Mouse (Mus musculus): ENCODE measurements around the gene Kcnq2. TPM values are rescaled to one million over a fixed set of nuclear protein-coding genes. Genes with fewer than 3 reads are reported as not detected.

Gene Kcnq2
- total RNA-seq, 2 experiments from 2014 or later = not detected

DNA sequence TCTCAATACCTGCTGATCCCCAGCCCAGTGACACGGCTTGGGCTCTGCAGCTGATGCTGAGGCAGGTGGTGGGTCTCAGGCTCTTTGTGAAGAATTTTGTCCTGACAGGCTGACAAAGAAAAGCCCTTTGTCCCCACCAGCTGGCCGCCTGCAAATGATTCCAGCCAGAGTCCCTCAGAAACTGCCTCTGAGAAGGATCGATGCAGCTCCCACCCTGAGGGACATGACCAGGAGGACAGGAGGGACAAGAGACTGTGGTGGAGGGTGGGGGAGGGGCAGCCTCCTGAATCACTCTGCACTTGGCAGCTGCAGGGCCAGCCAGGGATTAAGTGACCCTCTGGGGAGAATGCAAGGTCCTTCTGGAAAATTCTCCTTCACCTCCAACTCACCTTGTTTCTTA, 91.1 kb downstream of the Kcnq2 start:
- intact Hi-C loops (cut with DNase I) = no loop called here
- TF ChIP-seq CTCF (IDR thresholded peaks at IDR 0.05) = no peak
- Histone ChIP-seq H3K27ac (no peak overlapping the region), H3K4me3 (no peak overlapping the region)
- DNase-seq = no peak

DNA sequence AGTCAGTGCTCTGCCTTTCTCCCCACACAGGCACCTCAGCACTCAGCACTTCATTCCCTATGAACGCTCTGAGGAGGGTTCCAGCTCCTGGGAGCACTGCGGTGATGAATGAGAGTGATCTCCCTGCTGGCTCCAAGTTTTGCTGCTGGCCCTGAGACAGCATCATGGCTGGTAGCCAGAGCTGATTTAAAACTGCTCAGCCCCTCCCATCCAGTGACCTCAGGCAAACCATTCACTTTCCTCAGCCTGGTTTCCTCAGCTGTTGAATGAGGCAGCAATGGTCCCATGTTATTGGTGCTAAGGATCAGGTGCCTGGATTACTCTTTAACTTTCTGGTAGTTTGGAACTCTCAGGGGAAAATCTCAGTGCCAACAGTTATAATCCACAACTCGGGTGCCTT, 91.7 kb downstream of the Kcnq2 start, which contains the start of gene Chrna4:
Chrna4 (minus strand) TSS at position 110 of the 400 bp plus-strand sequence.
- no peak for TF ChIP-seq CTCF (IDR thresholded peaks at IDR 0.05)
- intact Hi-C loops (cut with DNase I) = no loop called here
- H3K27ac ChIP-seq = no peak within 1 kb of the TSS
- DNase-seq = peak; percentile 44
- no peak within 1 kb of the TSS for H3K4me3 ChIP-seq

DNA sequence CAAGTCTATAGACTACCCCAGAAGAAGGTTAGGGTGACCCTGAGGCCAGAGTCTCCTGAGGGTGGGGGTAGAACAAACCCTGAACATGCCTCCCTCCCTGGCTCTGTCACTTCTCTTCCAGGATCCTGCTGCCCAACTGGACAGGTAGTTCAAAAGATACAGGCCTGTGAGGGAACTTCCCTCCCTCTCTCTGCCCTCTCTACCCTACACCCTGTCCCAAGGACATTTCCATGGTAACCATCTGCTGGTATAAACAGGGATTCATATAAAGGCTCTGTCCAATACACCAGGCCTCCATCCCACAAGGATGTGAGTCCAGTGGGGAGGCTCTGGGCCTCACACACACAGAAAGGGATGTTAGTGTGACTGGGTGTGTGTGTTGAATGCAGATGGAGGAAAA, 92.7 kb downstream of the Kcnq2 start:
- no peak for TF ChIP-seq CTCF (IDR thresholded peaks at IDR 0.05)
- intact Hi-C loops (cut with DNase I) = no loop called here
- H3K27ac ChIP-seq = no peak overlapping the region
- no peak overlapping the region for H3K4me3 ChIP-seq
- DNase-seq = no peak

DNA sequence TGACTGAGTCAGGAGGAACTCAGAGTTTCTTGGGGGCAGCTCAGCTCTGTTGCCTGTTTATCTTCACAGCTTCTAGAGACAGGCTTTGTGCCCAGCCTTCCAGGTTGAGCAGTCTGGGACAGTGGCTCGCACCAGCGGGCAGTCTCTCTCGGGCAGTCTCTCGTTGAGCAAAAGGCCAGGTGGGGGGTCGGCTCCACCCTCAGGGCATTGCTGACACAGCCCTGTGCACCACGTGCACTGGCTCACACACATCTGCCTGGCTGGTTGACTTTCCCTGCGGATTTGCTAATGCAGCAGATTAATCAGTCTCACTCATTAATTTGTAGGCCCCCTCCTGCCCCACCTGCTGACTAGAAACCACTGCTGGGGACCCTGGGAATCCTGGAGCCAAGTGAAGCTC, 93.2 kb downstream of the Kcnq2 start:
- Histone ChIP-seq H3K27ac (no peak overlapping the region), H3K4me3 (no peak overlapping the region)
- TF ChIP-seq CTCF (IDR thresholded peaks at IDR 0.05) = no peak
- no peak for DNase-seq
- intact Hi-C loops (cut with DNase I) = no loop called here

DNA sequence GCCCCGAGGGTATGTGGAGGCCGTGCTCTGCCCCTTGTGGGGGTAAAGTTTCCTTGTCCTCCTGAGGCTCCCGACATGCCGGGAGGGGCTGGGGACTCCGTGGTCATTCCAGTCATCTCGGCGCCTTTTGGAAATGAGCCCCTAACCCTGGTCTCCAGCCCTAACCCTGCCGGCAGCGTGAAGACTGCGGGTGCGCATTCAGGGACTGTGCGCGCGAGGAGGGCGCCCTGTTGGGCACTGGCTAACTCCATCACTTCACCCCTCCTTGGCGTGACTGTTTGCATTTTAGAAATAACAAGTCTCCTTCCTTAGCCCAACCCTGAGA, 95.8 kb downstream of the Kcnq2 start:
- H3K27ac ChIP-seq = no peak overlapping the region
- peak overlapping the region; percentile 75 for H3K4me3 ChIP-seq
- DNase-seq = no peak
- intact Hi-C loops (cut with DNase I) = no loop called here
- TF ChIP-seq CTCF (IDR thresholded peaks at IDR 0.05) = no peak

DNA sequence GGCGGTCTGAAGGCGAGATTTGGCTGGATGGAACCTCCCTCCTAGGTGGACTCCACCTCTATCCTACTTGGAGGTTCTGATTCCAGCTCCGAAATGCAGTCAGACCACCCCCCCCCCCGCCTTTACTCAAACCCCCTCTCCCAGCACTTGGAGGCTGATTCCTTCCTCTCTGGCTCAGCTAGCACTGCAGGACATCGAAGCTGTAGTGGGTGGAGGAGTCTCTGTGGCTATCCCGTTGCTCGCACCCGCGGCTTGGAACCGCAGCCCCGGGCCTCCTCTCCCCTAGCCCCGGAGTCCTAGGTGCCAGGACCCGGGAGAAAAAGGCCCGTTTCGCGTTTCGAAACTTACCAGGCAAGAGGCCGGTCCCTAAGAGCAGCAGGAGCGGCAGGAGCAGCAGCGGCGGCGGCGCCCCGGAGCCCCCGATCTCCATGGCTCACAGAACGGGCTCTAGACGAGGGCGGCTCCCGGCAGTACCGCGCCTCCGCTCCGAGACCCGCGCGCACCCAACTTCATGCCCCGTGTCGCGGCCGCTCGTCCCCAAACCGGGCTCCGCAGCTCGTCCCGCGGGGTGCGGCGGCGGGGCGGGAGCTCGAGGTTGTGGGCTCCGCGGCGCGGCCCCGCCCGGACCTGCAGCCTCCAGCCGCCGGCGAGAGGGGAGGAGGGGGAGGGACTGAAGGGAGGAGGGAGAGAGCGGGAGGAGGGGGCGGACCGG, 96.3 kb downstream of the Kcnq2 start:
- intact Hi-C loops (cut with DNase I) = no loop called here
- no peak overlapping the region for H3K27ac ChIP-seq
- H3K4me3 ChIP-seq = peak overlapping the region; percentile 75
- no peak for TF ChIP-seq CTCF (IDR thresholded peaks at IDR 0.05)
- DNase-seq = peak; percentile 40

DNA sequence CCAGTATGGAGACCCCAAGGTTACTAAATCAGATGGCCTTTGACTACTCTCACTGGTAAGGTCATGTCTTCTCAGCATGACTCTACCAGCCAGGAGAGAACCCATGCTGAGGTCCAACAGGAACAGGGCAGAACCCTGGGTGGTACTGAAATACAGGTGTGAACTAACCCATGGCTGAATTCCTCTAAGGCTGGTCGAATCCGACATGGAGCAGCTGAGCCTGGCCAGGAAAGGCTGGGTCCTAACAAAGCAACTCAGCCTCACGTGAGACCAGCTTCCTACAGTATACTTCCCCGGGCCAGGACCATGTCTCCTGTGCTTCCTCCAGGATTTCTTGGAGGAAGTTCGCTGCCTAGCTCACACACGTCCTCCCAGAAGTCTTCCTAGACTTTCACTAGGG, 98.5 kb downstream of the Kcnq2 start:
- intact Hi-C loops (cut with DNase I) = no loop called here
- no peak for DNase-seq
- Histone ChIP-seq H3K4me3 (no peak overlapping the region), H3K27ac (no peak overlapping the region)
- TF ChIP-seq CTCF (IDR thresholded peaks at IDR 0.05) = no peak

DNA sequence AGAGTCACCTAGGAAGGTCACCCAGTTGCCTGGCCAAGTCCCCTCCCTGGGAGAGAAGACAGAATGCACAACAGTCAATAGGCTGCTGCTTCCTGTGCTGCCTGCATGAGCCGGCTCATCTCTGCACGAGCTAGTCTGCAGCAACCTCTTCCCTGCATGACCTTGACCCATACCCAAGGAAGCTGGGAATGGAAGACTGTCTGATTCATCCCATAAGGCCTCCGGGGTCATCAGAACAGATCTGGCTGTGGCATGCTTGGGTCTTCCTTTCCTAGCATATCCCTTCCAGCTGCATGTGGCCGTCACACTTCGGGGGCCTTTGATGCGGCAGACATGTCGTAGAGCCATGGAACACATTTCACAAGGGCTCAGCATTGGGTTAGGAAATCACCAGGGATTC, 99.9 kb downstream of the Kcnq2 start:
- Histone ChIP-seq H3K4me3 (no peak overlapping the region), H3K27ac (no peak overlapping the region)
- TF ChIP-seq CTCF (IDR thresholded peaks at IDR 0.05) = no peak
- DNase-seq = no peak
- intact Hi-C loops (cut with DNase I) = no loop called here

DNA sequence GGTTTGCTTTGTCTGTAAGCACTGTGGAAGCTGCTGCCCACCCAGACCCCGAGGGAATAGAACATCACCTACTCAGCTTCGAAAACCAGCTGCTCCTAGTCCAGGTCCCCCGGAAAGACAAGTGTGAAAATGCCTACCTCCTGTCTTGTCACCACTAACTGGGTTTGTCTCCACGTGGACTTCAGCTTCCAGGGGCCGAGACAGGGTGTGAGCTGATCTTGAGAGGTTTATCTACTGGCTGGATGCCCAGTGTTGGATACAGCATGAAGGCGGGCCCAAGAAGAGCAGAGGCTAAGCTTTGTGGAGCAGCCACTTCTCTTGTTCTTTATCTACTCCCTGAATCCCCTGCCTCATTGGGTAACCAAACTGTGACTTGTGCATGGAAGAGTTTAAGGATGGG, 101.8 kb downstream of the Kcnq2 start:
- intact Hi-C loops (cut with DNase I) = no loop called here
- Histone ChIP-seq H3K4me3 (no peak overlapping the region), H3K27ac (no peak overlapping the region)
- no peak for DNase-seq
- no peak for TF ChIP-seq CTCF (IDR thresholded peaks at IDR 0.05)

DNA sequence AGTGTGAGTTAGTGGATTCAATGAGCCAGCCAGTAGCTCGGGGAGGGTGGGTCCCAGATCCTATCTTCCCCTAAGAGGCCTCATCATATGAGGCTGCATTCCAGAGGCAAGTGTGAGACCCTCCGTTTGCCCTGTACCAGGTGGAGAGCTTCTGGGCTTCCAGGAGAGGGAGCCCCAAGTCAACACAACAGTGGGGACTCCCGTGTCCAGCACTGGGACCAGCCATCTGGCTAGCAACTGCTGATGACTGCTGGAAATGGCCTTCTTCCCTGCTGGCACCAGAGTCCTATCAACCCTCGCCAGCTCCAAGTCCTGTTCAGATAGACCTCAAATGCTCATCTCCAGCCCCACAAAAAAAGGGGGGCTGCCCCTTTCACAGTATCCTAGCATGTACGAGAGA, 102.7 kb downstream of the Kcnq2 start:
- intact Hi-C loops (cut with DNase I) = no loop called here
- Histone ChIP-seq H3K4me3 (no peak overlapping the region), H3K27ac (no peak overlapping the region)
- DNase-seq = peak; percentile 70
- peak; percentile 39 for TF ChIP-seq CTCF (IDR thresholded peaks at IDR 0.05)

DNA sequence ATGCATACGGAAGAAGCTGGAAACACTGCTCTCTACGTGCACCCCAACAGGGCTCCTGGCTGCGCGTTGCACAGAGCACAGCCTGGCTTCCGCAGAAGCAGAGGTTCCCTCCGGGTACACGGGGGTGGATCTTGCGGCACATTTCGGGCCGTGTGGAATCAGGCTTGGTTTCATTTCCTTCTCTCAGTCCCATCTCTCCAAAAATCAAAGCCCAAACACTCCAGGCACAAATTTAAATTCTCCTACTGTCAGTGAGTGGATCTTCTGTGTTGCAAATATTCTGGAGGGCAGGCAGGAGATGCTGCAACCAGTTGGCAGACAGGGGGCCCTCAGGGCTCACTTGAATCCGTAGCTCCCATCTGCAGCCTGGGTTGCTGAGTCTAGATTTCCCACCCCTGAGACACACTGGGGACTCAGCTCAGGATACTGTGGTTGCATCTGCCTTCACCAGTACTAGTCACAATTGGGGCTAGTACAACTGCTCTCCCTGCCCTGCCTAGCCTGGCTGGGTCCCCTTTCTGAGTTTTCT, 103.6 kb downstream of the Kcnq2 start:
- intact Hi-C loops (cut with DNase I) = no loop called here
- Histone ChIP-seq H3K4me3 (no peak overlapping the region), H3K27ac (no peak overlapping the region)
- TF ChIP-seq CTCF (IDR thresholded peaks at IDR 0.05) = no peak
- no peak for DNase-seq

Other genes with a start within 250 kb of the Kcnq2 start
- gene Ythdf1, start 214.4 kb downstream of the Kcnq2 start, total RNA-seq (2021) = 10 to 100 TPM; 41.9 to 42.1 TPM
- not detected for gene Birc7, start 206.3 kb downstream of the Kcnq2 start, total RNA-seq (2021)
- under 1 TPM in 1 of 2 experiments, not detected in 1; 0.78 TPM for gene Nkain4, start 180.6 kb downstream of the Kcnq2 start, total RNA-seq (2021)
- 10 to 100 TPM; 32.5 to 38.5 TPM for gene Arfgap1, start 168.1 kb downstream of the Kcnq2 start, total RNA-seq (2021)
- 1 to 10 TPM; 1.1 to 2.3 TPM for gene Col20a1, start 148.8 kb downstream of the Kcnq2 start, total RNA-seq (2021)
- gene Chrna4, start 91.8 kb downstream of the Kcnq2 start, total RNA-seq (2021) = not detected
- 1,000 to 10,000 TPM; 2,005 to 2,177 TPM for gene Eef1a2, start 21.7 kb upstream of the Kcnq2 start, total RNA-seq (2021)
- gene Ppdpf, start 51.9 kb upstream of the Kcnq2 start, total RNA-seq (2021) = 10 to 100 TPM; 39.1 to 46.2 TPM
- gene Ptk6, start 67.5 kb upstream of the Kcnq2 start, total RNA-seq (2021) = not detected
- gene Srms, start 77.9 kb upstream of the Kcnq2 start, total RNA-seq (2021) = under 1 TPM; 0.17 to 0.28 TPM
- not detected for gene Fndc11, start 84.7 kb upstream of the Kcnq2 start, total RNA-seq (2021)
- 1 to 10 TPM; 2.8 to 4.9 TPM for gene Helz2, start 106.7 kb upstream of the Kcnq2 start, total RNA-seq (2021)
- gene Gmeb2, start 152.7 kb upstream of the Kcnq2 start, total RNA-seq (2021) = 10 to 100 TPM in 1 of 2 experiments, 1 to 10 TPM in 1; 7.3 to 12.0 TPM
- gene Stmn3, start 179.2 kb upstream of the Kcnq2 start, total RNA-seq (2021) = not detected
- gene Rtel1, start 184.4 kb upstream of the Kcnq2 start, total RNA-seq (2021) = 10 to 100 TPM; 12.0 to 13.0 TPM
- gene Zgpat, start 229.6 kb upstream of the Kcnq2 start, total RNA-seq (2021) = 10 to 100 TPM; 13.7 to 14.8 TPM
- 10 to 100 TPM; 23.6 to 30.8 TPM for gene Arfrp1, start 230.1 kb upstream of the Kcnq2 start, total RNA-seq (2021)
- gene Lime1, start 244.8 kb upstream of the Kcnq2 start, total RNA-seq (2021) = 1 to 10 TPM; 5.8 to 6.2 TPM